Mouse (Mus musculus): ENCODE results near the gene Rnase12. TPM values are rescaled to one million over a fixed set of nuclear protein-coding genes. Genes with fewer than 3 reads are reported as not detected.

The Rnase12 gene
- total RNA-seq, 2 experiments from 2014 or later, result not detected

- DNase-seq, result no peak
These were observed 26.3 kb upstream of the Rnase12 start for GRCm38 (mm10) chr14:51083805-51084204.

- DNase-seq, result peak; percentile 62
These were observed 25.4 kb upstream of the Rnase12 start for GRCm38 (mm10) chr14:51082599-51083581.

GRCm38 (mm10) chr14:51081035-51081434, 23.6 kb upstream of the Rnase12 start:
- DNase-seq, result no peak

- no peak for DNase-seq
These were observed 21.7 kb upstream of the Rnase12 start for GRCm38 (mm10) chr14:51079180-51079579.

GRCm38 (mm10) chr14:51074335-51074734, 16.9 kb upstream of the Rnase12 start, which contains the start of gene Olfr750:
Gene Olfr750, minus strand, starts transcription at chr14:51074435.
- no peak for DNase-seq

- peak; percentile 53 for DNase-seq
These were observed 12.2 kb upstream of the Rnase12 start for GRCm38 (mm10) chr14:51069617-51070016.

- DNase-seq, result no peak
These were observed 11.5 kb upstream of the Rnase12 start for GRCm38 (mm10) chr14:51068956-51069355.

GRCm38 (mm10) chr14:51060761-51061160, 3.3 kb upstream of the Rnase12 start:
- DNase-seq, result no peak

GRCm38 (mm10) chr14:51054243-51055237, 2.9 kb downstream of the Rnase12 start:
- no peak for DNase-seq

GRCm38 (mm10) chr14:51053176-51053575, 4.3 kb downstream of the Rnase12 start:
- DNase-seq, result no peak

GRCm38 (mm10) chr14:51051941-51052340, 5.5 kb downstream of the Rnase12 start:
- no peak for DNase-seq

- DNase-seq, result no peak
These were observed 7.4 kb downstream of the Rnase12 start, which contains the start of gene Rnase11 for GRCm38 (mm10) chr14:51050063-51050462. Gene Rnase11, minus strand, starts transcription at chr14:51050163.

- DNase-seq, result no peak
These were observed 9.6 kb downstream of the Rnase12 start for GRCm38 (mm10) chr14:51047846-51048245.

- DNase-seq, result no peak
These were observed 15.7 kb downstream of the Rnase12 start, which contains the start of gene Rnase9 for GRCm38 (mm10) chr14:51041769-51042168. Gene Rnase9, minus strand, starts transcription at chr14:51041869.

GRCm38 (mm10) chr14:51036214-51036613, 21.2 kb downstream of the Rnase12 start:
- no peak for DNase-seq

- DNase-seq, result no peak
These were observed 22.3 kb downstream of the Rnase12 start for GRCm38 (mm10) chr14:51035206-51035605.

- no peak for DNase-seq
These were observed 29.9 kb downstream of the Rnase12 start for GRCm38 (mm10) chr14:51027387-51028155.

- peak; percentile 72 for DNase-seq
These were observed 30.9 kb downstream of the Rnase12 start for GRCm38 (mm10) chr14:51026391-51027133.

GRCm38 (mm10) chr14:51024820-51025219, 32.6 kb downstream of the Rnase12 start:
- DNase-seq, result no peak

GRCm38 (mm10) chr14:51023457-51023856, 34.0 kb downstream of the Rnase12 start:
- DNase-seq, result no peak

- DNase-seq, result peak; percentile 58
These were observed 40.2 kb downstream of the Rnase12 start for GRCm38 (mm10) chr14:51017256-51017655.

Data from heart, postnatal 4 days (tissue).